Mouse (Mus musculus) kidney, adult 11 months (tissue): ENCODE results near the gene Csn1s2a.
"Not testable (repeated sequence)": the region's sequence is repeated elsewhere in the genome, so short reads cannot be mapped to it uniquely, and the experiment has no call there.

ENCODE experiments used
- DNase-seq: peaks from one replicate; pipeline ENCODE4 v3.0.0; 2022

Gene Csn1s2a

GRCm38 (mm10) chr5:87774267-87774666 lies at the start of gene Csn1s2a:
Gene Csn1s2a (plus strand): TSS chr5:87774567.
- DNase-seq = no peak

DNA sequence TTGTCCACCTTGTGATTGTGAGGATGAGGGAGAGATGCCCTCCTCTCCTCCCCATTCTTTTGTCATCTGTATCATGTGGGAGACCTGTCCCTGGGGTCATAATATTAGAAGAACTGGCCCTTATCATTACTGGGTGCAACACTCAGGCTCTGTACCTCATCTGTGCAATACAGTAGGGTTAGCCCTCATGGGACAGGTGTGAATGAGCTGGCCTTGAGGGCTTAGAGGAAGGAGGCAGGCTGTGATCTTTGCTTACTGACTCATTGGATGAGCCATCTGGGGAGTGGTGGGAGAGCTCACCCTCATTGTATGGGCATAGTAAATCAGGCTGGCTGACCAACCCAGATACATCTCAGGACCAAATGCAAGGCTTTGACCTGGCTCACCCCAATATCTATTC lies 39.5 kb upstream of the Csn1s2a start:
- no peak for DNase-seq

DNA sequence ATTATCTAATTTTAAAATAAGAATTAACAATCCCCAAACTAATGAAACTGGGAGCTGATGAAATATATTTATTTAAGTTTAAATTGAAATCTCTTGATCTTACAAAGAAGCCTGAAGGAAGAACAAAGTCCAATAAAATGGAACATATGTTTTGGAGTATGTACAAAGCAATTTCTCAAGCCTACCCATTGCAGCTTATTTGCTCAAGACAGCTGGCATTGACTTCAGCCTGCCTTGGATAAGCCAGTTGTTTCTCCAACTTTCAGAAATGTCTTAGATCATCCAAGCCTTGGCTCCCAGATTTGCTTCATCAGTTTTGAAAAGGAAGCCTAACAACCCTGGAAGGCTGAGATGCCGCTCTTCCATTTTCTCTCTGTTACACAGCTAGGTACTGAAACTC lies 20.9 kb upstream of the Csn1s2a start:
- no peak for DNase-seq

- no peak for DNase-seq
Measured at GRCm38 (mm10) chr5:87764546-87764945, 9.8 kb upstream of the Csn1s2a start.

- not testable (repeated sequence) for DNase-seq
Measured at GRCm38 (mm10) chr5:87772151-87772550, 2.2 kb upstream of the Csn1s2a start.

- no peak for DNase-seq
Measured at GRCm38 (mm10) chr5:87782731-87783130, 8.4 kb downstream of the Csn1s2a start.

GRCm38 (mm10) chr5:87807782-87808181 lies 33.4 kb downstream of the Csn1s2a start, which contains the start of gene Csn1s2b:
Gene Csn1s2b (plus strand): TSS chr5:87808082.
- DNase-seq = no peak

- no peak for DNase-seq
Measured at GRCm38 (mm10) chr5:87809253-87809652, 34.9 kb downstream of the Csn1s2a start.

- no peak for DNase-seq
Measured at GRCm38 (mm10) chr5:87825386-87825785, 51.0 kb downstream of the Csn1s2a start, which contains the start of gene Prr27. Gene Prr27 (plus strand): TSS chr5:87825686.
